Mouse (Mus musculus) kidney, postnatal 4 days (tissue): Measurements from ENCODE around the gene 1700025C18Rik.

Experiments used
- DNase-seq, 2 experiments: peaks; one replicate each; pipeline ENCODE4 v3.0.0; 2021; ENCODE audit warnings: mixed read lengths in 2 of 2

1700025C18Rik gene

DNA sequence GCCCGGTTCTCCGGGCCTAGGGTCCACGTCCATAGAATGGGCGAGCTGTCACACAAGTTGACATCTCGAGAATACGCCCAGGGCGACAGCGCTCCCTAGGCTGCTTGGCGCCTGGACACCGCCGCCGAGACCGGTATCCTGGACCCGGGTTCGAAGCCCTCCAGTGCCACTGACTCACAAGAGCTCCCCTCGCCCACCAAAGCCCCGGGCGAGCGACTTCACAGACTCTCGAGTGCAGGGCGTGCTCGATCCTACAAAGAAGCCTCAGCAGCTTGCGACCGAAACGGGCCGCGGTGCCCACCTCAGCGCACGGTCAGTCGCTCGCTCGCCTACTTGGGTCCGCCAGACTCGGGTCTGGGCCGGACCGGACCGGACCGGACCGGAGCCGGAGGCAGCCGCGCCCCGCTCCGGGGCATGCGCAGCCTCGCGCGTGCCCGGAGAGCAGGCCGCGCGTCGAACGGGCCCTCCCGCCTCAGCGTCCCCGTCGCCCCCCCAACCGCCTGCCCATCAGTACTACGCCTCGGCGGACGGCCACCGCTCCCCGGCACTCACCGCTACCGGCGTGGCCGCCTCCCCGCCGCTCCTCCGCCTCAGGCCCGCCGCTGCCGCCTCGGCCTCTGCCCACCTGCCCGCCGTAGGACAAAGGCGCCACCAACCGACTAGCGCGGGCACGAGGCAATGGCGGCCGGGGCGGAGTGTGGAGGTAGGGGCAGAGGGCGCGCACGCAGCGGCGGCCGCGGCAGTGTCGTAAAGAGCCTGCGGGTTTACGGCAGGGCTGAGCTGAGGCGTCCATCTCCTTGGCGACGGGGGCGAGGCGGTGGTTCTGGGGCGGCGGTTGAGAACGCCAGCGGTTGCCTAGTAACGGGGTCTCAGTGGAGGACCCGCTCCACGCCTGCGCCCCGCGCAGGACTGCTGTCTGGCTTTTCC is 56.2 kb downstream of the 1700025C18Rik start, which contains the start of gene Ncoa5:
Ncoa5 (minus strand) TSS at position 737 of the 927 bp plus-strand sequence.
- peak; percentile 98 to 99 for DNase-seq

DNA sequence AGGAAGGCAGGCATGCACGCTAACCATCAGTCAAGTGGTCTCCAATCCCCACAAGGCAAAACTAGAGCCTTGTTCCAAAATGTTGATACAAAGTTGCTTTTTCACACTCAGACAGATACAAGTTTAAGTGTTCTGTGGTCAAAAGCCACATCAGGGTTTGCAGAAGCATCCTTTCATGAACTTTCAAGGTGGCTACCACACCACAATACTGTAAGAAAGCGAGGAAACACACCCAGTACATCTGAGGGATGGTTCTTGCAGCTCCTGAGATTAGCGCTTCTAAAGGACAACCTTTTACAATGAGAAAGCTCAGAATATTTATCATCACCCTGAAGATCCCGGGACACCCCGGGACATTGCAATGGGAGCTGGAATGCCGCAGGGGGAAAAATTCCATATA is 57.2 kb downstream of the 1700025C18Rik start:
- DNase-seq, result no peak

DNA sequence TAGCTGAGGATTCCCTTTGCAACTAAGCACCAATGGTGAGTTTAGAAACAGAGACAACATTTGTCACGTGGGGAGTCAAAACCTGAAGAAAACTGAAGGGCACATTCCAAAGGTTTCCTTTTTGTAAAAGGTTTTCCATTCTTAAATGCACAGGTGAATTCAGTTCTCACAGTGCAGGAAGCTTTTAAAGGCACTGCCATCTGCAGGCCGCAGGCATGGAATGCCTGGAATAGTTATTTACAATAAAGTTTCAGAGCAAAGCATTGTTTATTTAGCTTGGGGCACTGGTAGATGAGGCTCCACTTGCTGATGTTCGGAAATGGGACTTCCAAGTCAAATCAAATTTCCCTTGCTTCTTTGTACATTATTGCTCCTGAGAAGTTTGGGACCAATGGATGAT is 58.0 kb downstream of the 1700025C18Rik start:
- DNase-seq, result peak; percentile 16 to 32
